Mouse (Mus musculus): ENCODE measurements around the gene Abhd12b.

The Abhd12b gene

DNA sequence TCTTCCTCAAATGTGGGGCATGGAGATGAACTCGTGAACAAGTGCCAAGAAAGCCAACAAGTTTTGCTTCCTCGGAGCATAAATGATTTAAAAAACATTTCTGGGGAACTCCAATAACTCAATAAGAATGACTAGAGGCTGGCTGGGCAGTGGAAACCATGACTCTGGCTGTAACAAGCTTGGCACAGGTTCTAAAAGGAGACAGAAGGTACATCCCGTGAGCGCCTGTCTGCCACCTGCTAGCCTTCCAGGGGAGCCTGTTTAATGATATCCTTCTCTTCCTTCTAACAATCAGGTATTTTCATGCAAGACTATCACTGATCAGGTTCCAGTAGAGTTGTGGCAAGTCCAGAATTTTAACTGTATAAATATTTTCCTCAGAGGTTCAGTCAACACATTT lies 58.6 kb downstream of the Abhd12b start:
- no peak for DNase-seq

DNA sequence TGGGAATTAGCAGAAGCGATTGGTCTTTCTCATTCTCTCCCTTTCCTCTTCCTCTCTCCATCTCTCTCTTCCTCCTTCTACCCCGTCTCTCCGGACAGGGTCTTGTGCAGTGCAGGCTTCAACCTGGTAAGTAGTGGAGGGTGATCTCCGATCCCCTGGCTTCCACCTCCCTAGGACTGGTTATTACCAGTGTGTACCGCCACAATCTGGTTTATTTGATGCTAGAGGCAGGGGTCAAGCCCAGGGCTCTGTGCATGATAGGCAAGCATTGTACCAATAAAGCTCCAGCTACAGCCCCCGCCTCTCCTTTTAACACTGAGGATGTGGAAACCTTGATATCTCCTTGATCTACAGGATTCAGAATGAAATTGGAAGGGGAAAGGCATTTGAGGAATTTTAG lies 59.7 kb downstream of the Abhd12b start:
- DNase-seq, result no peak

- DNase-seq, result no peak
Measured at GRCm38 (mm10) chr12:70214281-70214680, 60.3 kb downstream of the Abhd12b start.

- DNase-seq, result no peak
Measured at GRCm38 (mm10) chr12:70216229-70216800, 62.4 kb downstream of the Abhd12b start.

GRCm38 (mm10) chr12:70218795-70219540 lies 65.0 kb downstream of the Abhd12b start:
- DNase-seq, result no peak

GRCm38 (mm10) chr12:70221425-70221824 lies 67.5 kb downstream of the Abhd12b start:
- DNase-seq, result no peak

DNA sequence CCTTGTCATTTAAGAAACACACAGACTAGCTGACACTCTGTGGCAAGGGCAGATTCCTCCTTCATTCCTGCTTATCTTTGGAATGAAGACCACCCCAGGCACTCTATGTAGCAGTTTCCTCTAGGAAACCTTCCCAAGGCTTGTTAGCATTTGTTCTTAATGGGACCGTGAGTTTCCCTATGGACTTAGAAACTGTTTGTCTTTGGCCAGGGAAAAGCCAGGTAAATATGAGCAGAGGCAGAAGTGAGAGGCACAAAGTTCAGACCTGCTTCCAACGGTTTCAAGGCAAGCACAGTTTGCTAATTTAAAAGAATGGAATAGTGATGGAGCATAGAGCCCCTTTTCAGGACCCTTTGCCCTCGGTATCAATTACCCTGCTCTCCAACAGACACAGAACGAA lies 69.4 kb downstream of the Abhd12b start:
- no peak for DNase-seq

GRCm38 (mm10) chr12:70226655-70227054 lies 72.7 kb downstream of the Abhd12b start:
- DNase-seq, result no peak

DNA sequence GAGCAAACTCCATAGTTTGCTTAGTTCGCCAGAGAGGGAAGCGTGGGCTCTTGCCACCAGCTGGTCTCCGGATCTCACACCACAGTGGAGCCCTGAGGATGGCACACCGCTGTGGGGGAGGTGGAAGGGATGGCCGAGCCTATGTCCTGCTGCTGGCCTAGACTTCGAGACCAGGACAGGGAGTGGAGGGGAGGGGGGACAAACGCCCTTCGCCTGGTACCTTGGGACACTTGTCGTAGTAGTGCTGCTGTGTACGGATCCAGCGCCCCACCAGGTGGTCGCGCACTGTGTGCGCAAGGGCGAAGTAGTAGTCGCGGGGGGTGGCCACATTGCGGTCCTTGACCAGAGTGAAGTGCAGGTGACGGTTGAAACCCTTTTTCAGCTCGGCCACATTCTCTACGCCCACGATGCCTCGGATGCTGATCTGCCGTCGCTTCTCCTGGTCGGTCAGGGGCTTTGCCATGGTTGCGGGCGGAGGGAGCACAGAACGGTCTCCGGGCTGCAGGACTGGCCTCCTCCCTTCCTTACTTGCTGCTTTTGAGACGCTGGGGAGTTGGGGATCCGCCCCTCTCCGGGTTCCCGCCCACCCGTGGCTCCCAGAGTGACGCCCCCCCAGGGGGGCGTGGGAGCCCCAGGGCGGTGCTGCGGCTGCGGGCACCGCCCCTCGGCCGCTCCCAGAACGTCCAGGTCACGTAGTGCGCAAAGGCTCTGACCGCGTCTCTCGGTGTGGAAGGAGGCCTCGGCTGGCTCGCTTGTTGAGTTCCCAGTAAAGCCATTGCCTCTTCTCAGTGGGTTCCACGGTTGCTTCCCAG lies 73.4 kb downstream of the Abhd12b start:
- peak; percentile 53 for DNase-seq

DNA sequence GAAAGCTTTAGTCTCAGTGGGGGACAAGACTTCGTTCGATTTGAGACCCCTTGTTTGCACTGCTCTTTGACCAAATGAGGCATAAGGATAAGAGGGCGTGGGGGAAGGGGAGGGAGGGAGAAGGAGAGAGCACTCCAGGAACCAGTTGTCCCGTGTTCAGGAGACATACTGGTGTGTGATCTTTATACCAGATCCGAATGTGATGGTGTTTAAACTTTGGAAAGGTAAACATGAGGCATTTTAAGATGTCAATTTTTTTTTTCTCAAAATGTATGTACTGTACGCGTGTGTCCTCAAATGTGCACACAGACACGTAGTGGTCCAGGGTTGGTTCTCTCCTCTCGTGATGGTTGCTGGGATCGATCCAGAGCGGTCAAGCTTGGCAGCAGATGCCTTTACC lies 74.2 kb downstream of the Abhd12b start:
- no peak for DNase-seq

- DNase-seq, result no peak
Measured at GRCm38 (mm10) chr12:70231294-70231693, 77.4 kb downstream of the Abhd12b start, which contains the start of gene Pygl. Gene Pygl, minus strand, starts transcription at chr12:70231488.

- DNase-seq, result no peak
Measured at GRCm38 (mm10) chr12:70232020-70232544, 78.1 kb downstream of the Abhd12b start.

Measured in layer of hippocampus, adult 9-11 months (tissue).